Mouse (Mus musculus) macrophage (primary cell): ENCODE data around the gene Tmc2. TPM values are rescaled to one million over a fixed set of nuclear protein-coding genes. Genes with fewer than 3 reads are reported as not detected.

Experiments used
- H3K27ac ChIP-seq: fragments of 350-480 bp; formaldehyde crosslinking; 2 replicates; pipeline ENCODE4 v1.9.0; 2021
- H3K36me3 ChIP-seq: fragments of 350-480 bp; formaldehyde crosslinking; 2 replicates; pipeline ENCODE4 v1.9.0; 2021; ENCODE audit errors: inconsistent target
- H3K4me3 ChIP-seq: fragments of 350-480 bp; formaldehyde crosslinking; 2 replicates; pipeline ENCODE4 v1.9.0; 2021; ENCODE audit errors: inconsistent target
- H3K79me2 ChIP-seq: fragments of 350-480 bp; formaldehyde crosslinking; 2 replicates; pipeline ENCODE4 v1.9.0; 2021; ENCODE audit errors: inconsistent target
- WGBS: methylation state at CpG from one replicate; pipeline ENCODE4 v1.1.7; 2026; ENCODE audit warnings: inconsistent platforms; ENCODE audit not compliant: missing documents; 5-methylcytosine and 5-hydroxymethylcytosine counted together
- polyA plus RNA-seq: library from polyadenylated mRNA; stranded (reverse); fragments of 250-400 nt; gene quantifications from 3 replicates; pipeline ENCODE4 v1.2.4, GENCODE M21; 2018; ENCODE audit warnings: inconsistent platforms

The Tmc2 gene
- polyA plus RNA-seq, 1 experiment from 2014 or later = not detected

- peak overlapping the region; percentile 65 for H3K4me3 ChIP-seq
- peaks cover 22% of the 10 kb centered on the region; the same call in 1 of the 2 replicates for H3K36me3 ChIP-seq
- H3K27ac ChIP-seq = peak overlapping the region; percentile 54
- 3% methylated on average over 15 of the region's 15 CpGs for WGBS
- H3K79me2 ChIP-seq = peaks cover 43% of the 10 kb centered on the region
Measured at GRCm38 (mm10) chr2:130179507-130180019, 15.4 kb upstream of the Tmc2 start.

- WGBS = 92% methylated on average over 12 of the region's 12 CpGs
- Histone ChIP-seq H3K79me2 (no peaks in the 10 kb centered on the region), H3K4me3 (no peak overlapping the region), H3K36me3 (no peaks in the 10 kb centered on the region), H3K27ac (no peak overlapping the region)
Measured at GRCm38 (mm10) chr2:130188391-130188790, 6.6 kb upstream of the Tmc2 start.

- 96% methylated on average over 4 of the region's 5 CpGs for WGBS
- Histone ChIP-seq H3K36me3 (no peaks in the 10 kb centered on the region), H3K79me2 (no peaks in the 10 kb centered on the region), H3K4me3 (no peak overlapping the region), H3K27ac (no peak overlapping the region)
Measured at GRCm38 (mm10) chr2:130200961-130201360, 6.0 kb downstream of the Tmc2 start.

GRCm38 (mm10) chr2:130207376-130207775 is 12.4 kb downstream of the Tmc2 start:
- Histone ChIP-seq H3K27ac (no peak overlapping the region), H3K4me3 (no peak overlapping the region), H3K79me2 (no peaks in the 10 kb centered on the region), H3K36me3 (no peaks in the 10 kb centered on the region)
- WGBS = 55% methylated on average over 2 of the region's 2 CpGs

- Histone ChIP-seq H3K36me3 (no peaks in the 10 kb centered on the region), H3K4me3 (no peak overlapping the region), H3K79me2 (no peaks in the 10 kb centered on the region), H3K27ac (no peak overlapping the region)
- WGBS = 93% methylated on average over 3 of the region's 3 CpGs
Measured at GRCm38 (mm10) chr2:130207996-130208395, 13.0 kb downstream of the Tmc2 start.

GRCm38 (mm10) chr2:130209636-130210035 is 14.6 kb downstream of the Tmc2 start:
- Histone ChIP-seq H3K27ac (no peak overlapping the region), H3K4me3 (no peak overlapping the region), H3K79me2 (no peaks in the 10 kb centered on the region), H3K36me3 (no peaks in the 10 kb centered on the region)
- 96% methylated on average over 3 of the region's 3 CpGs for WGBS

GRCm38 (mm10) chr2:130211581-130211980 is 16.6 kb downstream of the Tmc2 start:
- 81% methylated on average over 2 of the region's 2 CpGs for WGBS
- Histone ChIP-seq H3K27ac (no peak overlapping the region), H3K79me2 (no peaks in the 10 kb centered on the region), H3K36me3 (no peaks in the 10 kb centered on the region), H3K4me3 (no peak overlapping the region)

GRCm38 (mm10) chr2:130246912-130247311 is 51.9 kb downstream of the Tmc2 start:
- H3K79me2 ChIP-seq = no peaks in the 10 kb centered on the region
- 39% methylated on average over 6 of the region's 9 CpGs for WGBS

GRCm38 (mm10) chr2:130248226-130248625 is 53.2 kb downstream of the Tmc2 start:
- Histone ChIP-seq H3K36me3 (no peaks in the 10 kb centered on the region), H3K4me3 (no peak overlapping the region), H3K27ac (no peak overlapping the region), H3K79me2 (no peaks in the 10 kb centered on the region)
- 76% methylated on average over 7 of the region's 7 CpGs for WGBS

More at GRCm38 (mm10) chr2:130246912-130247311, 51.9 kb downstream of the Tmc2 start:
- Histone ChIP-seq H3K27ac (no peak overlapping the region), H3K4me3 (no peak overlapping the region), H3K36me3 (no peaks in the 10 kb centered on the region)

- Histone ChIP-seq H3K36me3 (no peaks in the 10 kb centered on the region), H3K27ac (no peak overlapping the region), H3K79me2 (no peaks in the 10 kb centered on the region), H3K4me3 (no peak overlapping the region)
- WGBS = 80% methylated on average over 4 of the region's 4 CpGs
Measured at GRCm38 (mm10) chr2:130256762-130257161, 61.8 kb downstream of the Tmc2 start.

GRCm38 (mm10) chr2:130260822-130261221 is 65.8 kb downstream of the Tmc2 start:
- Histone ChIP-seq H3K27ac (no peak overlapping the region), H3K36me3 (no peaks in the 10 kb centered on the region), H3K4me3 (no peak overlapping the region), H3K79me2 (no peaks in the 10 kb centered on the region)
- 81% methylated on average over 4 of the region's 4 CpGs for WGBS

- H3K4me3 ChIP-seq = no peak overlapping the region
- WGBS = 89% methylated on average over 2 of the region's 2 CpGs
- no peaks in the 10 kb centered on the region for H3K79me2 ChIP-seq
- no peak overlapping the region for H3K27ac ChIP-seq
- no peaks in the 10 kb centered on the region for H3K36me3 ChIP-seq
Measured at GRCm38 (mm10) chr2:130261914-130262313, 66.9 kb downstream of the Tmc2 start.

GRCm38 (mm10) chr2:130262398-130262797 is 67.4 kb downstream of the Tmc2 start:
- Histone ChIP-seq H3K27ac (no peak overlapping the region), H3K36me3 (no peaks in the 10 kb centered on the region), H3K4me3 (no peak overlapping the region), H3K79me2 (no peaks in the 10 kb centered on the region)
- 76% methylated on average over 2 of the region's 2 CpGs for WGBS

- WGBS = 38% methylated on average over 1 of the region's 1 CpGs
- Histone ChIP-seq H3K79me2 (no peaks in the 10 kb centered on the region), H3K4me3 (no peak overlapping the region), H3K27ac (no peak overlapping the region), H3K36me3 (no peaks in the 10 kb centered on the region)
Measured at GRCm38 (mm10) chr2:130265520-130265919, 70.5 kb downstream of the Tmc2 start.

GRCm38 (mm10) chr2:130268074-130268473 is 73.1 kb downstream of the Tmc2 start:
- Histone ChIP-seq H3K79me2 (no peaks in the 10 kb centered on the region), H3K4me3 (no peak overlapping the region), H3K36me3 (no peaks in the 10 kb centered on the region), H3K27ac (no peak overlapping the region)
- WGBS = 81% methylated on average over 7 of the region's 7 CpGs

- peaks cover 26% of the 10 kb centered on the region for H3K36me3 ChIP-seq
- WGBS = 0% methylated on average over 14 of the region's 14 CpGs
- H3K27ac ChIP-seq = peak overlapping the region; percentile 80
- H3K79me2 ChIP-seq = peaks cover 29% of the 10 kb centered on the region
- H3K4me3 ChIP-seq = peak overlapping the region; percentile 76
Measured at GRCm38 (mm10) chr2:130273732-130274131, 78.7 kb downstream of the Tmc2 start.
